8 mouse cellular contexts compared by ENCODE assay signal in the genomic region with DNA sequence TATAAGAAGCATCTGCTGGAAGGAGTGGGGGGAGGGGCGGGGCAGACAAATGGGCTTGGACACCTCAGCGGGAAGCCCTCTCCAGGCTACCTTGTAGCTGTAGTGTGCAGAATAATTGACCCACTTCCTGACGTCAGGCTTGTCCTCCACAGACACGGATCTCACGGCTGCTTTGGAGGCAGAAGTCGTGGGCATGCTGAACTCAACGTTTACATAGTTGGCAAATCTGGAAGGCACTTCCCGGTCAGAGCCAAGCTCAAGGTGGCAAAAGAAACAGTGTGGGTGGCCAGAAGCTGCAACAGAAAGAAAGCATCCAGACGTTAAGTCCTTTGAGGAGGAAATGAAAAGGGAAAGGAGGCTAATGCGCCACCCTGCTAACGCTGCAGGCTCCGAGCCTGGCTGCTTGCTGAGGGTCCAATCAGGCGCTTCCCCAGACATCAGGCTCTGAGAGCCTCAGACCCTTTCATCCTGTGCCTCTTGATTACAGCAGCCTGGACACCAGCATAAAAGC. TPM values are rescaled to one million over a fixed set of nuclear protein-coding genes. Genes with fewer than 3 reads are reported as not detected.
A peak's percentile ranks its signal among the peaks of the same experiment; 100 is the strongest.
DNase-seq lines count a peak whose midpoint lies in the region; ATAC-seq lines count a peak whose summit lies in the region.

No protein-coding gene starts in this region.

- no peaks in the 10 kb centered on the region for H3K9me3 ChIP-seq in heart, embryonic 16.5 days (replicated peaks; ENCODE audit: control insufficient read depth, low read length)
- H3K9me3 ChIP-seq in midbrain, embryonic 16.5 days (replicated peaks; ENCODE audit: control insufficient read depth, low read length, poor library complexity, severe bottlenecking), result no peaks in the 10 kb centered on the region

- 19% methylated on average over 13 of the region's 13 CpGs for WGBS in heart, embryonic 16.5 days
- 2% methylated on average over 13 of the region's 13 CpGs for WGBS in midbrain, embryonic 16.5 days

- no peaks in the 10 kb centered on the region for H3K36me3 ChIP-seq in heart, embryonic 16.5 days (ENCODE audit: control insufficient read depth, insufficient read depth)
- no peaks in the 10 kb centered on the region for H3K36me3 ChIP-seq in midbrain, embryonic 16.5 days (ENCODE audit: control insufficient read depth, insufficient read depth, low read length)

- no peak overlapping the region for H3K27ac ChIP-seq in heart, embryonic 16.5 days (ENCODE audit: low read length)
- H3K27ac ChIP-seq in midbrain, embryonic 16.5 days (ENCODE audit: low read length), result 0 out of 2 replicates have a peak overlapping the region, but pooled peaks have one; percentile 12

- DNase-seq in layer of hippocampus, adult 9-11 months, result peak; percentile 10
- no peak for DNase-seq in layer of hippocampus, postnatal 25 days (ENCODE audit: extremely low spot score in 1 of 2, low spot score in 1 of 2)
- DNase-seq in embryo, embryonic 10.5 days (ENCODE audit: low spot score), result peak; percentile 71
- peak; percentile 26 to 41 for DNase-seq in left cerebral cortex, postnatal 10 days (ENCODE audit: extremely low spot score in 1 of 2, low spot score in 2 of 2)
- no peak for DNase-seq in gastrocnemius, postnatal 25 days
- DNase-seq in spleen, postnatal 36 days (ENCODE audit: low spot score in 2 of 2), result no peak

- intact Hi-C loops in left cerebral cortex, postnatal 10 days (cut with DNase I), result loop anchor here (2.0 kb wide), 2 partner anchors 147 to 157 kb away; partner anchors contain the start of gene Ston2

- H3K4me3 ChIP-seq in heart, embryonic 16.5 days (ENCODE audit: low read length), result peak overlapping the region; percentile 31
- peak overlapping the region; percentile 18 for H3K4me3 ChIP-seq in midbrain, embryonic 16.5 days (ENCODE audit: low read depth, low read length)

- no peaks in the 10 kb centered on the region for H3K27me3 ChIP-seq in heart, embryonic 16.5 days (ENCODE audit: control insufficient read depth, insufficient read depth, low read length)
- no peaks in the 10 kb centered on the region for H3K27me3 ChIP-seq in midbrain, embryonic 16.5 days (ENCODE audit: control insufficient read depth, insufficient read depth, low read depth, low read length)

- H3K4me1 ChIP-seq in heart, embryonic 16.5 days (ENCODE audit: control insufficient read depth, insufficient read depth, low read length), result peaks cover 12% of the 10 kb centered on the region
- peaks cover 17% of the 10 kb centered on the region for H3K4me1 ChIP-seq in midbrain, embryonic 16.5 days (ENCODE audit: control insufficient read depth, insufficient read depth, low read length)

- peak overlapping the region; percentile 57 for H3K9ac ChIP-seq in heart, embryonic 16.5 days (ENCODE audit: low read length)
- peak overlapping the region; percentile 52 for H3K9ac ChIP-seq in midbrain, embryonic 16.5 days (ENCODE audit: low read depth, low read length)

- ATAC-seq in heart, embryonic 16.5 days (replicated peaks; ENCODE audit: extremely low read depth, insufficient read depth, low FRiP score), result no peak
- ATAC-seq in midbrain, embryonic 16.5 days, result peak; percentile 77

- peak overlapping the region; percentile 61 for H3K4me2 ChIP-seq in heart, embryonic 16.5 days (ENCODE audit: low read depth, low read length)
- H3K4me2 ChIP-seq in midbrain, embryonic 16.5 days (ENCODE audit: low read length), result peak overlapping the region; percentile 56

RNA-seq across cellular contexts. Expression of gene Gtf2a1, which starts 51.4 kb away (rescaled TPM):
- 10 to 100 TPM; 49.7 to 54.0 TPM for total RNA-seq in layer of hippocampus, postnatal 25 days (2021)
- polyA plus RNA-seq in heart, embryonic 16.5 days (2015; fragmentation: Nextera tagmentation; extraction: Ambion mirVana), result 27.9 and 28.9 TPM in 2 replicates
- total RNA-seq in left cerebral cortex, postnatal 10 days (2021), result 10 to 100 TPM; 49.5 to 52.7 TPM
- polyA plus RNA-seq in midbrain, embryonic 16.5 days (2015; fragmentation: Nextera tagmentation; extraction: Ambion mirVana), result 68.0 and 72.2 TPM in 2 replicates
- total RNA-seq in gastrocnemius, postnatal 25 days (2021), result 10 to 100 TPM; 19.4 to 22.7 TPM

Comparison
In these comparisons a context has a peak if more than half of its experiments do, and no peak if none do; other contexts are left out.
1. DNase-seq: peak in layer of hippocampus, adult 9-11 months (single experiment), embryo, embryonic 10.5 days (single experiment) and left cerebral cortex, postnatal 10 days (2 of 2); none in layer of hippocampus, postnatal 25 days (0 of 2), gastrocnemius, postnatal 25 days (single experiment) and spleen, postnatal 36 days (0 of 2).